Mouse (Mus musculus): Measurements from ENCODE around the gene Hnrnpa3.
"Not testable (repeated sequence)": the region's sequence is repeated elsewhere in the genome, so short reads cannot be mapped to it uniquely, and the experiment has no call there.

The Hnrnpa3 gene

GRCm38 (mm10) chr2:75637055-75637304 lies 22.1 kb upstream of the Hnrnpa3 start:
- DNase-seq (ENCODE audit: low spot score) = not testable (repeated sequence)

DNA sequence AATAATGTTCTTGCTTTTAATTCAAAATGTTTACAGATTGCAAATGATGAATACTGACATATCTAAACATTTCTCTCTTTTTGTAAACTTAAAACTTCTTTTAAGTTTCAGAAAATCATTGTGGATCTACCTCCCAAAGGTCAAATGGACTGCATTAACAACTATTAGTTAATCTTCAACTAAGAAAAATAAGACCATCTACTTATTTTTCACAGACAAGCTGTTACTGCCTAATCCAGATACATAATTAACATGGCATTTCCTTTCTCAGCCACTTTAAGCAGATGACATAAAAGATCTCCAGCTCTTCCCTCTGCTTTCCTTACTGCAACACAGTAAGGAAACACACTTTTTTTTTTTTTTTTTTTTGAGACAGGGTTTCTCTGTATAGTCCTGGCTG lies 21.7 kb upstream of the Hnrnpa3 start:
- no peak for DNase-seq (ENCODE audit: low spot score)

GRCm38 (mm10) chr2:75637822-75638221 lies 21.2 kb upstream of the Hnrnpa3 start:
- DNase-seq (ENCODE audit: low spot score) = not testable (repeated sequence)

DNA sequence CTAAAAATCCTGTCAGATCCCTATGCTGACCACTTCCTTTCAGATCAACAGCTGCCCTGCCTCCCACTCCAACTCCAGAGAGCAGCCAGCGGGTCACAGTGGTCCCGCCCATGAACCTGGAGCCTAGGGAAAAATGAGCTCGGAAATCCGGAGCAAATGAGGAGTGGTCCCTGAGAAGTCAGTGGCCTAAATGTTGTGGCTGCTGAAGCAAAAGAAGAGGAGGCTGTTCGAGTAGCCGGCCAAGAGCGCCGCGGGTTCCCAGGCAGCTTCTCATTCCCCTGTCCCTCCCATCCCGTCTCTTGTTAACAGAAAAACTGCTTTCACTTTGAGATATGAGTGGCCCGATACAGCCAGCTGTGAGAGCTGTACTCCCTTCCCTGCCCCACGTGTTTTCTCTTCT lies 19.5 kb upstream of the Hnrnpa3 start:
- DNase-seq (ENCODE audit: low spot score) = not testable (repeated sequence)

DNA sequence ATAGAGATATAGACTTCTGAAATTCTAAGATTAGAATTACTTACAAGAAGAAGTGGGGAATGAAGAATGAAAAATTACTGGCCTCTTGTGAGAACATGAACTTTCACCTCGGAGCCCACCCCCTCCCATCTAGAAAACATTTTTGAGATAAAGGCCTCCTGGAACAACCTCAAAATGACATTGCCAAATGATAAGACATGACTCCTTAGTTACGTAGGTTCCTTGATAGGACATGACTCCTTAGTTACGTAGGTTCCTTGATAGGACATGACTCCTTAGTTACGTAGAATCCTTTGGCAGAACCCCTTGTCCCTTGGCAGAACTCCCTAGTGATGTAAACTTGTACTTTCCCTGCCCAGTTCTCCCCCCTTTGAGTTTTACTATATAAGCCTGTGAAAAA lies 16.7 kb upstream of the Hnrnpa3 start:
- DNase-seq (ENCODE audit: low spot score) = not testable (repeated sequence)

GRCm38 (mm10) chr2:75642795-75643550 lies 16.1 kb upstream of the Hnrnpa3 start:
- peak; percentile 36 for DNase-seq (ENCODE audit: low spot score)

- DNase-seq (ENCODE audit: low spot score) = no peak
Observed at GRCm38 (mm10) chr2:75643950-75644349, 15.1 kb upstream of the Hnrnpa3 start.

GRCm38 (mm10) chr2:75645251-75645650 lies 13.8 kb upstream of the Hnrnpa3 start:
- no peak for DNase-seq (ENCODE audit: low spot score)

GRCm38 (mm10) chr2:75650437-75650836 lies 8.6 kb upstream of the Hnrnpa3 start:
- DNase-seq (ENCODE audit: low spot score) = no peak

- no peak for DNase-seq (ENCODE audit: low spot score)
Observed at GRCm38 (mm10) chr2:75653150-75653549, 5.9 kb upstream of the Hnrnpa3 start.

GRCm38 (mm10) chr2:75654679-75655078 lies 4.4 kb upstream of the Hnrnpa3 start:
- DNase-seq (ENCODE audit: low spot score) = no peak

GRCm38 (mm10) chr2:75656924-75657323 lies 2.1 kb upstream of the Hnrnpa3 start:
- no peak for DNase-seq (ENCODE audit: low spot score)

- DNase-seq (ENCODE audit: low spot score) = no peak
Observed at GRCm38 (mm10) chr2:75657907-75658691, 962 bp upstream of the Hnrnpa3 start.

- DNase-seq (ENCODE audit: low spot score) = peak; percentile 95
Observed at GRCm38 (mm10) chr2:75659629-75659960, 534 bp downstream of the Hnrnpa3 start.

DNA sequence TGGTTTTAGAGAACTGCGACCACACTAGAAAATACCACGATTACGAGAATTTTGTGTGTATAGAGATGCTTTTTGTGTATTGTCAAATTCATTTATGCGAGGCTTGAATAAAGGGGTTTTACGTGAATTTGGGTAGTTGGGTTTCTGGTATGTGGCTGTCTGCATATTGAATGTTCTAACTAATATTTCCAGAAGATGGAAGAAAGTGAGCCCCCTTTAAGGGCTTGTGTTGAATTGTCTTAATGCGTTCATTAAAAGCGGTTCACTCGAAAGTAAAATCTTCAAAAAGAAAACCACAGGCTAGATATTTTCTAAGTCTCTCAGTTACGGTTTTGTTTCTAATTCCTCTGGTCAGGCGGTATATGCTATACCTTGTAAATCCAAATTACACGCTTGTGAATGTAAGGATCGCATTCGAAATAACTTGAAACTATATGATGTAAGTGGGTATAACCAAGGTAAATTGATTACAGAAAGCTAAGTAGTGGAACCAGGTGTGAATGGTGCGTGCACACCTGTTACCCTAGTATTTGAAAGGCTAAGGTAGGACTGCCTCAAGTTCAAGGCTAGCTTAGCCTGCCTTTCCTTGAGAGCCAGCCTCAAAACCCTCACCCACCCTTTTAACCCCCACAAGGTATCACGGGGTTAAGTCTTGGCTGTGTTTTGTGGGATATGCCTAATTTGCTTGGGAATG lies 1.3 kb downstream of the Hnrnpa3 start:
- no peak for DNase-seq (ENCODE audit: low spot score)

DNA sequence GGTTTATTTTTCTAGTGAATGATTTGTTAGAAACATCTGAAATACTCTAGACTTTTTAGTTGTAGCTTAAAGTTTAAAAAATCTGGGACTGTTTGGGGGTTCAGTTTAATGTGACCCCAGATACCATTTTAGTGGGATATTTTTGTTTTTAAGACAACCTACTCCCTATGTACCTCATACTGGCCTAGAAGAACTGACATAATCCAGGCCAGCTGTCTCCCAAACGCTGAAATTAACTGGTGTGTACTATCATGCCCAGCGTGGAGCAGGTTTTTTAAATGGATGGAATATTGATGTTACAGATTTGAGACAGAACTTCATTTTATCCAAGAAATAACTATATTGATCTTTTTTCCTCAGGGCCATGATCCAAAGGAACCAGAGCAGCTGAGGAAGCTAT lies 2.0 kb downstream of the Hnrnpa3 start:
- DNase-seq (ENCODE audit: low spot score) = no peak

GRCm38 (mm10) chr2:75669491-75670445 lies 10.7 kb downstream of the Hnrnpa3 start:
- DNase-seq (ENCODE audit: low spot score) = no peak

GRCm38 (mm10) chr2:75670446-75671336 lies 11.6 kb downstream of the Hnrnpa3 start:
- no peak for DNase-seq (ENCODE audit: low spot score)

- no peak for DNase-seq (ENCODE audit: low spot score)
Observed at GRCm38 (mm10) chr2:75671337-75671660, 12.2 kb downstream of the Hnrnpa3 start.

DNA sequence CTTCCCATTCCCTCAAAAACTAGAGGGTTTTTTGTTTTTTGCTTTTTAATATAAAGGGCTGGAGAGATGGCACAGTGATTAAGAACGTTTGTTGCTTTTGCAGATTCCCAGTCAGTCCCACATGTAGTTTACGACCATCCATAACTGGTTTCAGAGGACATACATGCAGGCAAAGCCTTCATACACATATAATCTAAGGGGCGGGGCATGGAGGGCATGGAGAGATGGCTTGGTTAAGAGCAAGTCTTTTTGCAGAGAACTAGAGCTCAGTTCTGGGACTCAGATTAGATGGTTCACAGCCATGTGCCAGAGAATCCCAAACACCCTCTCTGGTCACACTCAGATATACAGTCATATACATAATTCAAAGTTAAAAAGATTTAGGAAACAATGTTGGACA lies 13.5 kb downstream of the Hnrnpa3 start:
- DNase-seq (ENCODE audit: low spot score) = no peak

DNA sequence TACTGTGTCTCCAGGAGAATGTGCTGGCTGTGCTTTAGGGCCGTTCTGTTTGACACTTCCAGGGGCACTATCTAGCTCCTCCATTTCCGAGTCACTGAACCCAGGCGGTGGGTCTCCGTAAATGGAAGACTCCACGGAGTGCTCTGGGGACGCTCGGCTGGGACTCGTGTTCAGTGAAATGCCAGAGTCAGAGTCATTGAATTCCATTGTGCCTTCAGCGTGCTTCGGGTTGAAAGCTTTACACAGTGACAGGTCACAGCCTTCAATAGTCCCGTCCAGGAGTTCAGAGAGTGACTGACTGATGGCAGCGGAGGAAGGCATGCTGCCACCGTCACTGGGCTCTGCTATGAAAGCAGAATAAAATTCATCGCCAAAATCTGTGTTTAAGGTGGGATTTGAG lies 17.5 kb downstream of the Hnrnpa3 start:
- no peak for DNase-seq (ENCODE audit: low spot score)
